Mouse (Mus musculus): ENCODE results near the gene Vsx1.

- no peak for TF ChIP-seq CTCF (IDR thresholded peaks at IDR 0.05; ENCODE audit: low read depth, low read length)
- no peak for TF ChIP-seq POLR2A (IDR thresholded peaks at IDR 0.05; ENCODE audit: borderline replicate concordance, low read depth, low read length)
Observed at GRCm38 (mm10) chr2:150666723-150667064, 22.5 kb downstream of the Vsx1 start.

Measured in bone marrow macrophage, adult 2 months (primary cell).